Mouse (Mus musculus) liver, adult (tissue): ENCODE data around the gene Creg2.

Experiments
- GATA4 ChIP-seq: IDR thresholded peaks from 2 replicates; pipeline ENCODE4 v1.6.1; 2014; ENCODE audit warnings: mild to moderate bottlenecking, low read length; ENCODE audit not compliant: insufficient replicate concordance

Creg2 gene

DNA sequence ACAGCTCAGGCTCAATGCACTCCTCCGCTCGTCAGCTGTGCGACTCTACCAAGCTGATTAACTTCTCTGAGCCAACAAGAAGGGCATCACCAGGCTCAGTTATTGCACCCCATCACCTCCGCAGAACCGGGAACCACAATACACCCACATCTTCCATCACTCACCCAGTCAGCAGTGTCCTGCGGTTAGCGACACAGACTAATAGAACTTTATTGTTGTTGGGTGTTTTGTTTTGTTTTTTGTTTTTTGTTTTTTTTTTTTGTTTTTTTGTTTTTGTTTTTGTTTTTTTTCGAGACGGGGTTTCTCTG, at the start of gene Creg2:
TSS of gene Creg2 (minus strand) at position 234 of the 308 bp plus-strand sequence.
- no peak for TF ChIP-seq GATA4

DNA sequence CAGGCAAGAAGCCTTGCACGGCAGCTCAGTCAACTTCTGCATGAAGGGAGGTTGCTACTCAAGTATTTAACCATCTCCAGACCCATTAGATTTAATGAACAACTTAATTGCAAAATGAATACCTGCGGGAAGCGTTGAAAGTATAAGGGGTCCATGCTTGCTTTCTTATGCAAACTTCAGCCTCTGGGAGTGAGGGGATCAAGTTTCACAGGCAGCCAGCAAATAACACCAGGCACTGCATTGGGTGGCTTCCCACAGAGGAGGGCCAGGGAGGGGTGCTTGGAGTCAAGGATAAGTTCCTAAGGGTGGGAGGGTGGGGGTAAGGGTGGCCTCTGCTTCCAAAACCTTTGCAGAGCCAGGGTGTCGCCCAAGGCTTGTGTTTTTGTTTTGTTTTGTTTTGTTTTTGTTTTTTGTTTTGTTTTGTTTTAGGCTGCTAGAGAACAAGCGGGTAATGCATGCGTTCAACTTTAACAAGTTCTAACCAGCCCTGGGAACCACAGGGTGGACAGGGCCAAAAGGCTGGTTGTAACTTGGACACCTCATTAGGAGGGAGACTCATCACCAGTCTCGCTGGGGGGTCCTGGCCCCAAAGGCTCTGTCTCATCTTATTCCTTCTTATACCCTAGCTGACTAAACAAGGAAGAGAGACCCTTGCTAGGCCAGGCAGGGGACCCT, 49.5 kb upstream of the Creg2 start:
- TF ChIP-seq GATA4, result no peak

DNA sequence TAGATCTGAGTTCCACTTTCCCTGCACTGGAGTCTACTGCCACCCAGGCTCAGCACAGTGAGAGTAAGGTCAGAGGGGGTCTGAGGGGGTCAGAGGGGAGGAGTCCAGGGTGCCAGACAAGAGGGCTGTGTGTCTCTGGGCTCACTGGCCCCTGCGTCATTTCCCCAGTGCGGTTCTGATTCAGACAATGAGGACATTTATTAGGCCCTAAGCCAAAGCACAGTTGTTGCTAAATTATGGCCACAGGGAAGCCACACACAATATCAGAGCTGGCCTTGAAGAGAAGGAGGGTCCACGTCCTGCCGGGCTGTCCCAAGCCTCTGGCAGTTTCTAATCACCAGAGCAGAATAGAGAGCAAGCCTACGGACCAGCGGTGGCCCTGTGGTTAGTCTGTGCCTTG, 47.2 kb upstream of the Creg2 start:
- no peak for TF ChIP-seq GATA4

DNA sequence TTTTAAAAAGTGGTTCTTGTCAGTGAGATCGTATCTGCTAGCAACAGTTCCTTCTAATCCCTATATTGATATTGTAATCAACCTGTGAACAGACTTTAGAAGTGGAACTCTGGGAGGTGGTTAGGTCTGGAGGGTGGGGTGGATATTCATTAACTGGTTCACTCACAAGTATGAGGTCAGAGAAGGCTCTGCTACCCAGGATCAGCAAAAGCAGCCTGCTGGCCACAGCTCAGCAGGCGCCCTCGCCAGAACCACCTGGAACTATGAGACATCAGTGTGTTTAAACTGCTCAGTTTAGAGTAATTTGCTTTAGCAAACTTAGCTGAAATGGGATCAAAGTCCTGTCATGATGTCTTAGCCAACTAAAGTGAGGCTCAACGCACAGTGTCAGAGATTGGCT, 43.9 kb upstream of the Creg2 start:
- TF ChIP-seq GATA4, result no peak

DNA sequence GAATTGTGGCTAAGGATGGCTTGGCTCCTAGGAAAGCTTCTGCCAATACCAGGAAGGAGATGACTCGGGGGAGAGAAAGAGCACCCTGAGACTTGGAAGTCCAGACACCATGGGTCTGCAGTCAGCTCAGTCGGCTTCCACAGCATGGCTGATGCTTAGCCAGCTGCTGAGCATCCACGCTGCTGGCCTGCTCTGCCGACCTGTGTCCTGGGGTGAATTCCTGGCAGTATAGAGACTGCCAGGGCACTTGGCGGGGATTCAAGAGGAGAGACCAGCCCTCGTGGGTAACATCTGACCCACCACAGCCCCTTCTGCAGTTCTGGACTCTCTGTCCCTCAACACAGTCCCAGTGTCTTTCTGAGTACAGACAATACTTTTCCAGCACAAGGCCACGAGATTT, 43.5 kb upstream of the Creg2 start:
- TF ChIP-seq GATA4, result no peak

DNA sequence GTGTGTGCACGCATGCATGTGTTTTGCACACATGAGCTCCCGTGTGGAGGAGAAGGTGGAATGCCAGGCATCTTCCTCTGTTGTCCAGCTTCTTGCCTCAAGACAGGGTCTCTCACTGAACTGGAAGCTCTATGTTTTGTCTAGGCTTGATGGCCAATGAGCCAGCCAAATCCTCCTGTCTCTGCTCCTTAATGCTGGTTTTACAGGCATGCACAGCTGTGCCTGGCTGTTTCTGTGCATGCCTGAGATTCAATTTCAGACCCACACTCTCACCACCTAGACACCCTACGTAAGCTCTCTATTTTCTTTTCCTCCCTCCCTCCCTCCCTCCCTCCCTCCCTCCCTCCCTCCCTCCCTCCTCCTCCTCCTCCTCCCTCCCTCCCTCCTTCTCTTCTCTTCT, 40.7 kb upstream of the Creg2 start:
- no peak for TF ChIP-seq GATA4

DNA sequence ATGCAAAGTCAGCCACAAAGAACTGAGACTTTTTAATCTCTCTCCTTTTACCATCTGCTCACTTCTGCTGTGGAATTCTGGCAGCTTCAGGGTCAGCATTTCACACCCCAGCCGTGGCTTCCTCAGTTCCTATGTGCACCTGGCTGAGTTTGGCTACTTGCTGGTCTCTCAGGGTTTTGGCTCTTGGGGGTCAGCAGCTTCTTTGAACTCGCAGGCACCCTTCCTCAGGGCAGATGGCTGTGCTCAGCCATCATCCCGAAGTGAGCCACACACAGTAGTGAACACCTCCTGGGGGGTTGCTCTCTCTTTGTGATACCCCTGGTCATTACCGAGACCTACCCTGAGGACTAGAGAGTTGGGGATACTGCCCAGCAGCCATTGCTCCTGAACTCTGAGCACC, 39.8 kb upstream of the Creg2 start:
- no peak for TF ChIP-seq GATA4

DNA sequence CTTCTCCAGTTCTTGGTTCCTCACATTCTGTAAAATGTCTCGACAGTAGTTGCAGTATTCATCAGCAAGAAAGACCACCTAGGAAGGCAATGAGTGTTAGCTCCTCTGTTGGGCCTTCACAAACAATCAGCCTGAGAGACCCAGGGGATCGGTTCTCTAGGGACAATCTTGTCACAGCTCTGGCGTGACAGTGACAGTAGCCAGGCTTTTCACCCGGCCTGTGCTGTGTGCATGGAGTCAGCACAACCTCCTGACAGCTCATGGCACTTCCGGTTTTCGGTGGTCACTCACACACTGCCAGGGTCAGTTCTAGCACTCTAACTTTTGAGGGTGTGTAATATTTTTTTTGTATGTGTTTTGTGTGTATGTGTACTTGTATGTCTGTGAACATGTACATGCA, 37.3 kb upstream of the Creg2 start:
- no peak for TF ChIP-seq GATA4

DNA sequence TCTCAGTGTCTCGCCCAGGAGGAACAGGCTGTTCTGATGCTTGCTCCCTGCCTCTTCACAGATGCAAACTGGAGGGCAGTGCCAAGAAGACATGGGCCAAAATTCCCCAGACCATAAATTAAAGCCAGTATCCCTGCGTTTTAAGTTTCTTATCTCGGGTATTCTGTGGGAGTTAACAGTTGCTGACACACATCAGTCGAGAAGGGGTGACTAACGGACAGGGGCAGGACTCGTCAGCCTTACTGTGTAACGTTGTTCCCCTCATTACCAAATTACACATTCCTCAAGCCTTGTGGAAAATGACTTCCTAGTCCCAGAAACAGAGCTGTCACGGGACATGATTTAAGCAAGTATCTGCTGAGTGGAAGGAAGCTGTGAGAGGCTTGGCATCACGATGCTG, 36.0 kb upstream of the Creg2 start:
- no peak for TF ChIP-seq GATA4

DNA sequence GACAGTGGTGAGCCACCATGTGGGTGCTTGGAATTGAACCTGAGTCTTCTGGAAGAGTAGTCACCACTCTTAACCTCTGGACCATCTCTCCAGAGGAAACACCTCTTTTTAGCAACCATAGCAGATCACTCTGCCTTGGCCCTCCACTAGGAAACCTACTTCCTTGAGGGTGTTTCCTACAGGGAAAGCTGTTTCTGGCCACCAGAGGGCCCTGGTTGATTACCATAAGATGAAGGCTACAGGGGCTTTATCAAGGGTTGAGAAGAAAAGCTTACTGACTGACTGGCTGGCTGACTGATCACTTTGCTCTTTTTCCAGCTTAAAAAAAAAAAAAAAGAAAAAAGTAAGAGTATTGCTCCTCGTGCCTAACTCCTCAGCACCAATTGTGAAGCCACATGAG, 34.6 kb upstream of the Creg2 start:
- TF ChIP-seq GATA4, result peak; percentile 27; the same call in 1 of the 2 replicates

DNA sequence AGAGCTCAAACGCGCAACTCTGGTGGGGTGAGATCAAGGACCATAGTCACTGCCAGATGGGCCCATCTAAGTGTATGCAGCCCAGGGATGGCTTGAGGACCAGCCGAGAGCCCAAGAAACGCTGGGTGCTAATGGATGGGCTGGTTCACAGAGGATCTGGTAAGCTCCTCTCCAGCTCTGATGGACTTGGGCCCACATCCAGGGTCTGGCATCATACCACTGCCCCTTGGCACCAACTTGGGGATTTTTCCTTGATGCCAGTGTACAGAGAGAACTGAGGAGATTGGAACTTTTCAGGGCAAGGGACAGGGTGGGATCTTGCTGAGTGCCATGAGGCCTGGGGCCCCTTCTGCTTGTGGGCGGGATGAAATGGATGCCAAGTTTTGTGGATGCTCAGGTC, 30.4 kb upstream of the Creg2 start:
- TF ChIP-seq GATA4, result no peak

DNA sequence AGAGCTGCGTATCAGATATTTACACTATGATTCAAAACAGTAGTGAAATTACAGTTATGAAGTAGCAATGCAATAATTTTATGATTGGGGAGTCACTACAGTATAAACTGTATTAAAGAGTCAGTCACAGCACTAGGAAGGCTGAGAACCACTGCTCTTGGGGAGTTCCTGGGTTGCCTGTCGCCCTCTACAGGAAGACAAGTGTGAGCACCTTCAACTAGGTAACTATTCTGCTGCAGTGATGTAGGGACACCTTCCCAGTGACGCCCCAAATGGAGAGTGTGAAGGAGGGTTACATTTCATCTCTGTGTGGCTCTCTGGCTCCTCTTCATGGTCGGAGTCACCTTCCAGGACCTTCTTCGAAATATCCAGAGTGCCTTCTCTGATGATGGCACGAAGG, 29.3 kb upstream of the Creg2 start:
- TF ChIP-seq GATA4, result no peak

DNA sequence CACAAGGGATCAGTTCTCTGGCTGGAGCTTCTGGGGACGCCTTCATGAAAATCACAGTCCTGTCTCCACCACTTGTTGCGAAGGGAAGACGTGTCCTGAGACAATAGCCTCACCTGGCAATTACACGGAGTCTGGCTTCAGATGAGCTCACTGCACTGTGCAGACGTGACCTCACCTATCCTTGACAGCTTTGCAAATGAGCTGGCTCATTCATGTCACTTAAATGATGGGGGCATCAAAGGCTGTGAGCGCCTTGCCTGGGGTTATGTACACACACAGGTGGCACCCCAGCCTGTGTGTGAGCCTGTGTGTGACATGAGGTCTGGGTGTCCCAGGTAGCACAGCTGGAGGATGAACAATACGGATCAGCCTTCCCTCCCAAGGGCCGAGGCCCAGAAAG, 27.6 kb upstream of the Creg2 start:
- no peak for TF ChIP-seq GATA4

DNA sequence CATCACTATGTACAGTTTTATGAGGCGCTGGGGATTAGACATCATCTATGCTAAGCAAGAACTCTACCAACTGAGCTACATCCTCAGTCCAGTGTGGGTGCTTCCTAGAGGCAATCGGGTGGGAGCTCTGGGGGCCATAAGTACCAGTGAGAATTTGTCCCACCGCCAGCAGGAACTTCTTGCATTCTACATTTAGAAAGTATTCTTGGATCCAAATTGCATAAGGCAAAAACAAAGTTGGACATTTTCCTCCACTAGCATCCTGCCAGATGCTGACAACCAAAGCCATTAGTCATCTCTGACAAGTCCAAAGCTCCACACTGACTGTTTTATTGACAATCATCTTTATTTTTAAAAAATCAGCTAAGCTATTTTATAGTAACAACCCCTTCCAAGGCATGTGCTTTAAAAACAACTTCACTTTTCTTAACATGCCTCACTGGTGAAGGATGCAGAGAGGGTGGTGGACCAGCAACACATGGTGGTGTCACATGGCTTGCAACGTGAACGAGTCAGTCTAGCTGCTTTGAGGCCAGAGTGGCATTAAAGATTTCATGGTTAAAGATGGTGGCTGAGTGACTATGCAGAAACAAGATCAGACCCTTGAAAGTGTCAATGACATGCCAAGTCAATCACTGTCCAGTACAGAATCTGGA, 25.1 kb upstream of the Creg2 start:
- TF ChIP-seq GATA4, result no peak

DNA sequence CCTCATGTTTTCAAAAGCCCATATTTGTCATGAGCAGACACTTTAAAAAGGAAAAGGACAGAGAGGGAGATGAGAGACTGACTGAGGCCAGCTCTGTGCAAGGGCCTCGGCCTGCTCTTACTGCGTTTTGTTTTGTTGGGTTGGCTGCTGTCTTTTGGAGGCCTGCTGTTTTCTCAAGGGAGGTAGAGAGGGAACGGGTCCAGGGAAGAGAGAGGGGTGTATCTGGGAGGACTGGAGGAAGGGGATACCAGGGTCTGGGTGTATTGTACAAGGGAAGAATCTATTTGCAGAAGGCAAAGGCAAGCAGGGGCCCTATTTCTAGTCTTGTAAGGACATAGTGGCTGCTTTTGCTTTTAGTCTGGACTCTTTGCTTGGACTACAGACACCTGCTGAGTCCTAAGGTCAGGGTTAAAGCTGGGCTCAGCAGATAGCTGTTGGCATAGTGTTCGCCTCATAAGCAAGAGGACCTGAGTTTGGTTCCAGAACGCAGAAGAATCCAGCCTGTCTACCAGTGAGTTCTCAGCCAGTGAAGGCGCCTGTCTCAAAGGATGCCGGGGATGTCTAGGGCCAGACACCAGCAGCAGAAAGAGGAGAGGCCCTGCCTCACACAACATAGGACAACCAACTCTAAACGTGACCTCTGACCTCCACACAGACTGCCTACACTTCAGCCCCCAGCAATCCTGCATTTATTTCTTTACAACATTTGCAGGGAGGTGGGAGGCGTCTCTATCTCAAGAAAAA, 21.3 kb upstream of the Creg2 start:
- TF ChIP-seq GATA4, result no peak

DNA sequence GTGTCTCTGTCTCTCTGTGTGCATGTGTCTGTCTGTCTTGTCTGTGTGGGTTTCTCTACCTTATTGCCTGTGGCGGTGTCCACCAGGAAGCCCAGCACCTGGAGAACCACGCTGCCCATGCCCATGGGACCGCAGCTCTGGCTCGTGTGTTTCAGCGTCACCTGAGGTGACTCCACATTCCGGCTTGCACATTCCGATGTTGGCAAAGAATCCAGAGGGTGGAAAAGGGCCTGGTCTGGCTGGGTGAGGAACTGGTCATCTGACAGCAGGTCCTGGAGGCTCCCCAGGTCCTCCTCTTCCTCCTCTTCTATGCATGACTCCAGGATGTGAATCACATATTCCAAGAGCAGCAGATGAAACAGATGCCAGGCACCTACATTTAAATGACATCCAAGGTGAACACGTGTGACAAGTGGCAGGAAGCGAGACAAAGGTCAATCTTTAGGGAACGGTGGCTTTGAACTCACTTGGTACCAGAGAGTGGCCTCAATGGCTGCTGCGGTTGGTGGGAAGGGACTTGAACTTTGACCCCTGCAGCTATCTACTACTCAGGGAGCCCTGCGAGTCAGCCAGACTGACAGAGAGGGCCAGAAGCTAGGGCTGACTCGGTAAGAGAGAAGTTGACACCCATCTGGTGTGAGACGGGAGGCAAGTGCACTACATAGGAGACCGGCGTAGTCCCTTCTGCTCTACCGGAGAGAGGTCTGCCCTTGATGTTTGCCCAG, 19.1 kb upstream of the Creg2 start:
- TF ChIP-seq GATA4, result no peak
